10 mouse cellular contexts compared by ENCODE assay signal in genomic region chr2:163800832-163801231, GRCm38 (mm10). TPM values are rescaled to one million over a fixed set of nuclear protein-coding genes. Genes with fewer than 3 reads are reported as not detected.
A peak's percentile ranks its signal among the peaks of the same experiment; 100 is the strongest.
DNase-seq lines count a peak whose midpoint lies in the region; ATAC-seq lines count a peak whose summit lies in the region.
"Had no signal": no experiment of that assay in that cellular context is flagged by ENCODE, and none has a peak within 500 bp of the region (broad histone marks: within the 10 kb centered on the region; RNA-seq: fewer than 3 reads in every experiment).

No protein-coding gene starts in this region.

- H3K36me3 ChIP-seq in embryonic facial prominence, embryonic 13.5 days = no peaks in the 10 kb centered on the region
- no peaks in the 10 kb centered on the region for H3K36me3 ChIP-seq in embryonic facial prominence, embryonic 10.5 days (replicated peaks)
- H3K36me3 ChIP-seq: limb, embryonic 15.5 days had no signal

- no peak overlapping the region for H3K4me3 ChIP-seq in embryonic facial prominence, embryonic 13.5 days
- no peak overlapping the region for H3K4me3 ChIP-seq in embryonic facial prominence, embryonic 10.5 days
- H3K4me3 ChIP-seq: limb, embryonic 15.5 days had no signal

- H3K27me3 ChIP-seq in embryonic facial prominence, embryonic 13.5 days = 0 out of 2 replicates have a peak, but pooled peaks cover 4% of the 10 kb centered on the region
- H3K27me3 ChIP-seq in embryonic facial prominence, embryonic 10.5 days (replicated peaks; ENCODE audit: low read depth, poor library complexity, severe bottlenecking) = no peaks in the 10 kb centered on the region
- H3K27me3 ChIP-seq: limb, embryonic 15.5 days had no signal

- H3K27ac ChIP-seq in embryonic facial prominence, embryonic 13.5 days = peak overlapping the region; percentile 68; the same call in 1 of the 2 replicates
- H3K27ac ChIP-seq in embryonic facial prominence, embryonic 10.5 days (replicated peaks) = no peak overlapping the region

- no peak for ATAC-seq in embryonic facial prominence, embryonic 13.5 days (ENCODE audit: insufficient number of reproducible peaks, insufficient read depth, low FRiP score, low TSS enrichment, low read depth)

- no peak overlapping the region for H3K4me2 ChIP-seq in embryonic facial prominence, embryonic 13.5 days
- H3K4me2 ChIP-seq: limb, embryonic 15.5 days had no signal

- no peak for DNase-seq in embryonic facial prominence, embryonic 10.5 days (ENCODE audit: low spot score)
- peak; percentile 39 for DNase-seq in thymus, adult 18-20 months
- no peak for DNase-seq in thymus, postnatal 0 days (ENCODE audit: low spot score)
- DNase-seq in kidney, postnatal 36 days = peak; percentile 13 to 55
- peak; percentile 31 for DNase-seq in thymus, postnatal 4 days
- no peak for DNase-seq in yolk sac, embryonic 10.5 days (ENCODE audit: low spot score)
- no peak for DNase-seq in embryo, embryonic 10 days (ENCODE audit: low spot score)

- H3K9ac ChIP-seq in embryonic facial prominence, embryonic 13.5 days = no peak overlapping the region
- H3K9ac ChIP-seq: limb, embryonic 15.5 days had no signal

- H3K4me1 ChIP-seq in embryonic facial prominence, embryonic 13.5 days = peaks cover 19% of the 10 kb centered on the region
- peaks cover 10% of the 10 kb centered on the region; the same call in 1 of the 2 replicates for H3K4me1 ChIP-seq in embryonic facial prominence, embryonic 10.5 days

- H3K9me3 ChIP-seq in embryonic facial prominence, embryonic 13.5 days = no peaks in the 10 kb centered on the region
- H3K9me3 ChIP-seq in embryonic facial prominence, embryonic 10.5 days = no peaks in the 10 kb centered on the region; the same call in 1 of the 2 replicates
- H3K9me3 ChIP-seq: limb, embryonic 15.5 days had no signal

- WGBS in embryonic facial prominence, embryonic 13.5 days = 40% methylated on average over 3 of the region's 3 CpGs
- WGBS in embryonic facial prominence, embryonic 10.5 days = 69% methylated on average over 3 of the region's 3 CpGs

RNA-seq across cellular contexts. Expression of gene Ccn5, which starts 19.8 kb away (rescaled TPM):
- 0.24 and 0.34 TPM in 2 replicates for polyA plus RNA-seq in embryonic facial prominence, embryonic 13.5 days (2015; fragmentation: Nextera tagmentation; extraction: Ambion mirVana)
- polyA plus RNA-seq in embryonic facial prominence, embryonic 10.5 days (2016; fragmentation: Nextera tagmentation; extraction: Ambion mirVana) = 0.09 and 0.25 TPM in 2 replicates
- polyA plus RNA-seq in thymus, postnatal 0 days (2015; fragmentation: Nextera tagmentation; extraction: Ambion mirVana) = 0.22 and 0.33 TPM in 2 replicates
- polyA plus RNA-seq: small intestine, adult 2 months had no signal

RNA-seq across cellular contexts. Expression of gene Ada, which starts 50.8 kb away (rescaled TPM):
- polyA plus RNA-seq in embryonic facial prominence, embryonic 13.5 days (2015; fragmentation: Nextera tagmentation; extraction: Ambion mirVana) = 8.5 and 11.1 TPM in 2 replicates
- polyA plus RNA-seq in embryonic facial prominence, embryonic 10.5 days (2016; fragmentation: Nextera tagmentation; extraction: Ambion mirVana) = 9.7 and 11.1 TPM in 2 replicates
- 73.2 and 83.0 TPM in 2 replicates for polyA plus RNA-seq in thymus, postnatal 0 days (2015; fragmentation: Nextera tagmentation; extraction: Ambion mirVana)

RNA-seq across cellular contexts. Expression of gene Kcnk15, which starts 52.6 kb away (rescaled TPM):
- polyA plus RNA-seq in embryonic facial prominence, embryonic 13.5 days (2015; fragmentation: Nextera tagmentation; extraction: Ambion mirVana) = not detected in 2 replicates
- polyA plus RNA-seq in embryonic facial prominence, embryonic 10.5 days (2016; fragmentation: Nextera tagmentation; extraction: Ambion mirVana) = not detected in 2 replicates
- not detected in 2 replicates for polyA plus RNA-seq in thymus, postnatal 0 days (2015; fragmentation: Nextera tagmentation; extraction: Ambion mirVana)
- polyA plus RNA-seq: limb, embryonic 15.5 days; small intestine, adult 2 months had no signal

Comparison
In these comparisons a context has a peak if more than half of its experiments do, and no peak if none do; other contexts are left out.
1. DNase-seq: peak in thymus, adult 18-20 months (2 of 2), kidney, postnatal 36 days (2 of 2) and thymus, postnatal 4 days (single experiment); none in embryonic facial prominence, embryonic 10.5 days (single experiment), thymus, postnatal 0 days (single experiment), yolk sac, embryonic 10.5 days (single experiment) and embryo, embryonic 10 days (single experiment).